Mouse (Mus musculus) olfactory bulb, adult 2 months (tissue): ENCODE results near the gene Nlrc5. TPM values are rescaled to one million over a fixed set of nuclear protein-coding genes. Genes with fewer than 3 reads are reported as not detected.
A peak's percentile ranks its signal among the peaks of the same experiment; 100 is the strongest.

Experiments
- H3K27ac ChIP-seq: fragments of 200-500 bp; 2 replicates; pipeline ENCODE4 v1.5.1; 2012; ENCODE audit warnings: low read depth, low read length; ENCODE audit not compliant: insufficient read depth
- H3K4me1 ChIP-seq: fragments of 200-500 bp; 2 replicates; pipeline ENCODE4 v1.6.1; 2012; ENCODE audit warnings: low read length; ENCODE audit not compliant: control insufficient read depth, insufficient read depth
- H3K4me3 ChIP-seq: fragments of 200-500 bp; 2 replicates; pipeline ENCODE4 v1.5.1; 2012; ENCODE audit warnings: mild to moderate bottlenecking, low read depth, low read length, moderate library complexity; ENCODE audit not compliant: insufficient read depth
- CTCF ChIP-seq: fragments of 200-500 bp; IDR thresholded peaks from 2 replicates; pipeline ENCODE4 v1.5.1; 2012; ENCODE audit warnings: low read depth, mild to moderate bottlenecking, low read length, moderate library complexity; ENCODE audit not compliant: insufficient read depth
- POLR2A ChIP-seq: fragments of 200-500 bp; IDR thresholded peaks from 2 replicates; pipeline ENCODE4 v1.6.1; 2012; ENCODE audit warnings: mild to moderate bottlenecking, low read depth, low read length, moderate library complexity; ENCODE audit not compliant: insufficient read depth
- WGBS: fragments of 180-500 bp; shearing (Covaris S2); methylation state at CpG from one replicate; pipeline ENCODE4 v1.1.7; 2018; 5-methylcytosine and 5-hydroxymethylcytosine counted together
- polyA plus RNA-seq: library from polyadenylated mRNA; stranded (reverse); fragments of >200 nt; gene quantifications from 2 replicates; pipeline ENCODE4 v1.2.4, GENCODE M21; 2012; ENCODE audit warnings: low replicate concordance; ENCODE audit not compliant: missing spikeins, insufficient read depth, insufficient read length

Nlrc5 gene
- polyA plus RNA-seq, 1 experiment, result not detected

DNA sequence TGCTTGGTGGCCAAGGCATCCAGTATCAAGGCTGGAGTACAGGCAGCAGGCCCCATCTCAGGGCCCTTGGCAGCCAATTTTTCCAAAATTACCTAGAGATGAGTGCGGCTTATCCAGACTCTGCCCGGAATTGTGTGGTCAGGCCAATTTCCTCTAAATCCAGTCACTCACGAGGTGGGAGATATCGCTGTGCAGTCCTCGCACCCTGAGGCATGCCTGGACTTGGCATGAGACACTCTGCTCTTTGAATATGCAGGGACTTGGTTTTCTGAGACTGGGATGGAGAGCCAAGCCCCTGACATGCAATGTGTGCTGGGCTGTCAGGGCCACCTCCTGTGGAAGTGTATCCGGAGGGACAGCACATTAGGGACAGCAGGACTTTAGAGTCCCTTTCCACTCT, 131.9 kb downstream of the Nlrc5 start:
- Histone ChIP-seq H3K4me1 (peaks cover 20% of the 10 kb centered on the region), H3K27ac (no peak overlapping the region), H3K4me3 (no peak overlapping the region)
- no peak for TF ChIP-seq CTCF
- TF ChIP-seq POLR2A, result no peak
- 61% methylated on average over 6 of the region's 6 CpGs for WGBS

DNA sequence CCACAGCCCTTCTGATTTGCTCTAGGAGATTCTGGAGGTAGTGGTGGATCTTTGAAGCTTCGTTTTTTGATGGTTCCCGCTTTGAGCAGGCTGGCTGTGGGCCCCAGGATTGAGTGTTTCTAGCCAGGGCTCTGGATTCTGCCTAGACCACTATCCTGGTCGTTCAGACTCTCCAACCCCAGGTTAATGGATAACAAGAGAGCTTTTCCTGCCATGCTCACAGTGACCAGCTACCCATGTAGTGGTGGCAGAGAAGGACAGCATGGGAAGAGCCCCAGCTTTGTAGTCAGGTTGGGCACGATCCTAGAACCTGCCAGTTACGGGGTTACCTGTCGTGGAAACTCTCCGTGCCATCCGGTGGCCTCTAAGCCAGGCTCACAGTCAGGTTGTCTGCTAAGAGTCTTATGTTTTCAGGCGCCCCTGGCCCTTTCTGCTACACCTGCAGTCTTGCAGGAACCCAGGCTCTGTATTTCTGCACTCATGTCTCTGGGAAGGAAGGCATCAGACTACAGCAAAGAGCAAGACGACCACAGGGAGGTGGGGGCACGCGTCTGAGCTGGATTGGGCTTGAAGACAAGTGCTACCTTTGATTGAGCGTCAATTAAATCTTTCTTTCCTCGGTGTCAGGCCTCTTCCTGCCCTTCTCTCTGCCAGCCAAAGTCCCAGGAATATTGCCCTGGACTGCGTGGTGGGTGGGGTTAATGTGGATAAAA, 132.4 kb downstream of the Nlrc5 start:
- WGBS, result 53% methylated on average over 15 of the region's 15 CpGs
- H3K27ac ChIP-seq, result no peak overlapping the region
- H3K4me3 ChIP-seq, result no peak overlapping the region
- TF ChIP-seq CTCF (no peak), POLR2A (no peak)
- H3K4me1 ChIP-seq, result peaks cover 14% of the 10 kb centered on the region

DNA sequence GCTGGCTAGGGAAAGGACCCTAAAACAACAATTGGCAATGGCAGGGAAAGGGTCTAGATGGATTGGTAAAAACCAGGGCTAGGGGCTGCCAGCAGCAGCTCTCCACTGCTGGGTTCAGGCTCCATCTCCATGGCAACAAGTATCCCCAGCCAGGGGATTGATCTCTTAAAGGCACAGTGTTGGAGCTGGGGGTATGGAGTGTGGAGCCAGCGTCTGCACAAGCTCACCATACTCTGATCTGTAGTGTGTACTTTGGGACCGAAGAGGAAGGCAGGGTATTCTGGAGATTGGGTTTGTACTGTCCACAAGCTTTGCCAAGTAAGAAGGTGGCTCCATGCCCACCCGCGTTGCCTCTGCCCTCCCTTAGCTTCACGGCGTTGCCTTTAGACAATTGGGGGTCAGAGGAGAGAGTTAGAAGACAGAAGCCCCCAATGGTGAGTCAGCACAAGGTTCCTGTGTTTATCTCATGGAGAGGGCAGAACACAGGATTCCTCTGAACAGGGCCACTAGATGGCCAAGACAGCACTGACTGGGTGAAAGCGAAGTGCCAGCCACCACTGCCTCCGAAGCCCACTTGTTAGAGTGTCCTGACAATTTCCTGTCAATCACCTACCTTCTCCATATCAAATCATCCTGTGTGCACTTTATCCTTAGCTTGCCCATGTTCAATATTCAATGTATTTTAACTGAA, 133.1 kb downstream of the Nlrc5 start:
- WGBS, result 35% methylated on average over 8 of the region's 8 CpGs
- TF ChIP-seq CTCF, result no peak
- TF ChIP-seq POLR2A, result no peak
- no peak overlapping the region for H3K4me3 ChIP-seq
- no peak overlapping the region for H3K27ac ChIP-seq
- peaks cover 14% of the 10 kb centered on the region for H3K4me1 ChIP-seq

DNA sequence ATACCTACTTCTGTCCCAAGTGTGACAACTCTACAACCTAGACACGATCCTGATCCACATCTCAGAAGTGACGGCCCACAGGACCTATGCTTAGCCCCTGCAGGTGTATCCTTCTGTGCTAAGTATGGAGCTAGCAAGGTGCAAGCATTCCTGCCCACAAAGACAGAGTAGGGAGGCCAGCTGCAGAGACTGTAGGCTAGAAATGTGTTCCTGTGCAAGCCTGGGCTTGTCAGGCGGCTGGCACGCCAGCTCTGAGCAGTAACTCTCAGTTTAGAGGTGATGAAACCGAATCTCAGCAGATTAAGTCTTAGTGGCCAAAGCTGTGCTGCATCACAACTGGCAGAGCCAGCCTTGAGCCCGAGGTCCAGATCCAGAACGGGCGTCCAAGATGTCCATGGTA, 133.9 kb downstream of the Nlrc5 start:
- peaks cover 14% of the 10 kb centered on the region for H3K4me1 ChIP-seq
- TF ChIP-seq CTCF, result no peak
- no peak for TF ChIP-seq POLR2A
- no peak overlapping the region for H3K27ac ChIP-seq
- WGBS, result 91% methylated on average over 8 of the region's 8 CpGs
- no peak overlapping the region for H3K4me3 ChIP-seq

DNA sequence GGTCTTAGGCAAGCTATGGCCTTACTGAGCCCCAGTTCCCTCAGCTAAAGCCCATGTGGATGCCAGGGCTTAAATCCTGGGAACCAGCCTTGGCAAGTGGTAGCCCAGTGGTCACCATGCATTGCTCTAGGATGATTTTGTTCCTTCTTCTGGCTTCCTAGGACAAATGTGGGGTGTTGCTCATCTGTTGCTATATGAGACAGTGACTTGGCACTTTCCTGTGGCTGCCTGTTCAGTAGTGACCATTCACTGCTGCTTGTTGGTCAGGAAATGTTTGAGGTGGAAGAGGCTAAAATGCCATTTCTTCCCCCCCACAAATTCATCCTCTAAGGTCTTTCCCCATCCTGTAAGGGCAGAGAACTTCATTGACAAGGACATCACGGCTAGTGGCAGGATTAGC, 135.3 kb downstream of the Nlrc5 start:
- Histone ChIP-seq H3K4me1 (peaks cover 22% of the 10 kb centered on the region), H3K27ac (no peak overlapping the region), H3K4me3 (no peak overlapping the region)
- 88% methylated on average over 1 of the region's 1 CpGs for WGBS
- no peak for TF ChIP-seq POLR2A

DNA sequence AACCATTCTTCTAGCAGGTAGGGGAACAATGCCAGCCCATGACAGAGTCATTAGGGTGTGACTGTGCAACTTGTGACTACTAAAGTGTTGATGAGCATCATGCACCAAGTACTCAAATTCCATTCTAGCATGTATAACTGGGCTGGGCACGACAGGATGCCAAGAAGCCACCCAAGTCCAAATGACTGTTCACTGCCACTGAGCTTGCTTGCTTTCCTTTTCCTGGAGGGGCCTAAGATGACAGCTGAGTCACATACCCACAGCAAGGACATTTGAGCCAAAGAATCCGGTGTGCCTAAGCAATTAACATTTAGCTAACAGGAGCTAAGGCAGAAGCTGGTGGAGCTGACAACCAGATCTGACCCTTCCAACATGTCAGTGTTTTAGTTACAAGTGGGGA, 137.7 kb downstream of the Nlrc5 start:
- no peak overlapping the region for H3K27ac ChIP-seq
- WGBS, result 57% methylated on average over 2 of the region's 2 CpGs
- no peak for TF ChIP-seq CTCF
- TF ChIP-seq POLR2A, result no peak
- H3K4me3 ChIP-seq, result no peak overlapping the region
- H3K4me1 ChIP-seq, result peaks cover 28% of the 10 kb centered on the region

DNA sequence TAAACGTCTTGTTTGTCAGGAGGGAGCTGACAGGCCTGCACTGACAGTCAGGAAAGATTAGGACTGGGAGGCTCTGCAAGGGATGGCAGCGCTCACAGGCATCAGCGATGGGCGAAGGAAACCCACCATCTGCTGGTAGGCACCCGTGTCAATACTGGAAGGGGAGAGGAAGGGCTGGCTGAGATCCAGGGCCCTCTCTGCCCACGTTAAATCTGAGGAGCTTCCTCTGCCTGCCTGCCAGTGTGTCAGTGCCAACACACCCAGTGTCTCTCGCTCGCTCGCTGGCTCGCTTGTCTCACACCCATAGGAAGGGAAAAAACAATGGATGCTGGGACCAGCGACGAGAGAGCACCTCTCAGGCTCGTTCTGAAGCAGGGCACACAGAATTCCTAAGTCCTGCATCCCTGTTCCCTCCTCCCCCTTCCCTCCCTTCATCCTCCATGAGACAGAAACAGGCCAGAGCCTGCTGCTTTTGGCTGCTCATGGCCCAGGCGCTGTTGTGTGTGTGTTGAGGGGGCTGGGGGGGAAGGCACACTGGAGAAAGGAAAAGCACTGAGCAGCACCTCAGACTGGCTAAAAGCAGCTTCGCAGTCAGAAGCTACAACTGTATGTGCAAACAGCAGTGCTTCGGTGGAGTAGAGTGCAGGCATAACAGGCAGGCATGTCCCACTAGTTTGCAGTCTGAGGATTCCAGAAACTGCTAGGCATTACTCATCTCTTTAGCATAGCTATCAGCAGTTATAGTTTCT, 140.2 kb downstream of the Nlrc5 start:
- H3K4me3 ChIP-seq, result no peak overlapping the region
- 23% methylated on average over 16 of the region's 16 CpGs for WGBS
- H3K27ac ChIP-seq, result peak overlapping the region; percentile 68
- TF ChIP-seq POLR2A (no peak), CTCF (no peak)
- H3K4me1 ChIP-seq, result peaks cover 22% of the 10 kb centered on the region

DNA sequence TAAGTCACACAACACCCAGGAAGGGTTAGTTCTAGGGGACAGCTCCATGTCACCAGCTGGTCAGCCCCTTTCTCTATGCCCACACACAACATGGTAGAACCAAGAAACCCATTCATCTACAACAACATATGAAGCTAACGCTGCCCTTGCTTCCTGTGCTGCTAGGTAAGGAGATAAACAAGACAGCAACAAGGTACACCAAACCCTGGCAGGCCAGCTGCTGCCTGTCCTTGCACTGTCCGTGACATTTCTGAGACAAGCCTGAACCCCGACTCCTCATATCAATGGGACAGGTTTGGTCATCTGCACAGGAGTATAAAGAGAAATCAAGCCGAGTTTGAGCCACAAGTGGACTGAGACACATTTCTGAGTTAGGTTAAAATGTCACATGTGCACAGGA, 141.0 kb downstream of the Nlrc5 start:
- H3K4me1 ChIP-seq, result peaks cover 20% of the 10 kb centered on the region
- H3K4me3 ChIP-seq, result no peak overlapping the region
- TF ChIP-seq CTCF (no peak), POLR2A (no peak)
- 97% methylated on average over 4 of the region's 4 CpGs for WGBS
- H3K27ac ChIP-seq, result 0 out of 2 replicates have a peak overlapping the region, but pooled peaks have one; percentile 1

Other genes starting within 250 kb of the Nlrc5 start
- not detected in 2 replicates for gene Nup93, start 219.8 kb upstream of the Nlrc5 start, polyA plus RNA-seq
- gene Slc12a3, start 105.2 kb upstream of the Nlrc5 start, polyA plus RNA-seq, result not detected in 2 replicates
- gene Herpud1, start 47.9 kb upstream of the Nlrc5 start, polyA plus RNA-seq, result not detected in 2 replicates
- not detected in 2 replicates for gene Cpne2, start 98.6 kb downstream of the Nlrc5 start, polyA plus RNA-seq
- gene Rspry1, start 167.6 kb downstream of the Nlrc5 start, polyA plus RNA-seq, result 135 TPM in 1 of 2 replicates, not detected in the other
- gene Fam192a, start 167.6 kb downstream of the Nlrc5 start, polyA plus RNA-seq, result 692 TPM in 1 of 2 replicates, not detected in the other
- 149 TPM in 1 of 2 replicates, not detected in the other for gene Arl2bp, start 232.2 kb downstream of the Nlrc5 start, polyA plus RNA-seq